Mouse (Mus musculus): ENCODE data around the gene Htr6. TPM values are rescaled to one million over a fixed set of nuclear protein-coding genes. Genes with fewer than 3 reads are reported as not detected.

Gene Htr6
- total RNA-seq, 2 experiments from 2014 or later: not detected

DNA sequence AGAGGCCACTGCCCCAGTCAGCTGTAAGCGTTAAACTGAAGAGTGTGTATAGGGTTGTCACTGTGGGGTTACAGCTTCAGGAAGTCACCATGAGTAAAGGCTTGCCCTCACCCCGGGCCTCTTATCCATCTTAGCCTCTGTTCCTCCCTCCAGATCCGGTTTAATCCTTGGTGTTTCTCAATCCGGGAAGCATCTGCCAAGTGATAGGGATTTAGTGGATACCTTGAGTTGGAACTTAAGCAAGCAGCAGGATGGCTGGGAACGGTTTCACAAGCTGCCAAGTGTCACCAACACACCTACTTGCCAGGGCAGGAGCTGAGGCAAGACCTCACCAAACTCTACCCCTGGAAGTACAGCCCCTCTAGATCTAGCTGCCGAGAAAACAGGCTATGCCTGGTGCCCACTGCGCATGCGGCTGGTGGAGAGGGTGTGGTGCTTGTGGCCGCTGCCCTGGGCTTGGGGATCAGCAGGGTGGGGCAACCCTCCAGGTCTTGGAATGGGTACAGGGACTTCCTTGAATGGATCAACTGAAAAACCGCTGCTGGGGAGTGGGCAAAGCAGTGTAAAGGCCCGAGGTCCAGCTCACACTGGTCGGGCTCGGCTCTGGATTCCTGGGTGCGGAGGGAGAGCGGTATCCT is 15.1 kb upstream of the Htr6 start:
- DNase-seq: no peak
- intact Hi-C loops (cut with DNase I; ENCODE audit: low total_unique reads): no loop called here

DNA sequence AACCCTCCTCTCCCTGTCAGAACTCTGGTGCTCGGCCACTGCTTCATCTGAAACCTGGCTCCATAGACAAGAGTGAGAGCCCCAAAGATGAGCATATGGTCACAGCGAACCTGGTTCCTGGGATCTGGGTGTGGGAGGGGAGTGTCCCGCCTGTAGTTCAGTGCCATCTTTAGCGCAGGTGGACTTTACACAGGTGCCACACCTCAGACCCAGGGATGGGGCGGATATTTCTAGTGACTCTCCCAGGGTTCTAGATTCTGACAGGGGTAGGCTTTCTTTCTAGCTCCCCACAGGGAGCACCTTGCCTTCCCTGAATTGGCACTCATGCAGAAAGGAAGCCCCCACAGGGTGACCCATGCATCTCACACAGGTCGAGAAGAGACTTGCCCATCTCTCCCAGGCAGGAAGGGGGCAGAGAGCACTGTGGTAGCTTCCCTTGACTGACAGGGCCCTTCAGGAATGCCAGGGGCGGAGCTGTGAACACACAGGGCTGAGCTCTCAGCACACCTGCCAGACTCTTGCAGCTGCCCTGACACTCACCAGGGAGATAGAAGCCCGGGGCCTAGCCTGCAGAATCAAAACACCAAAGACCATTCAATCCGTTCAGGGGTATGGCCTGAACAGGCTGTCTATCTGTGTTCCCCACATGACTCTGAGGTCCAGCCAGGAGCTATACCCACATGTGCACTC is 13.8 kb upstream of the Htr6 start:
- intact Hi-C loops (cut with DNase I; ENCODE audit: low total_unique reads): loop anchor here (5.0 to 10.0 kb wide), 3 partner anchors 96 to 246 kb away; no protein-coding TSS in a partner anchor
- no peak for DNase-seq

DNA sequence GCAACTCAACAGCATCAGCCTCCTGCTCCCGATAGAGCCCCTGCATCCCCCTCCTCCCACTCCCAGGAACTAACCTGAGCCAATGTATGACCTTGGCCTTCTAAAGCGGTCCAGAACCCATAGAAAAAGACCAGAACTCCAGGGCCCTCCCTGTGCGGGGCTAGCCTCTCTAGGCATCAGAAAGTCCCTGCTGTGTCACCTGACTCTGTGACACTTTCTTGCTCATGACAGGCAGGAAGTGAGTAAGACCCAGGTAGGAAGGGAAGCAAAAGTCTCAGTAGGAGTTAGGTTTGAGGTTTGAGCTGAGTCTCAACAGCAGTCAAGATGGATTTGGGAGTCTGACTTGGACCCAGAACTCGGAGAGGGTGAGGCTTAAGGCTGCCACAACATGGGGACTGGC is 11.6 kb upstream of the Htr6 start:
- DNase-seq: no peak
- intact Hi-C loops (cut with DNase I; ENCODE audit: low total_unique reads): loop anchor here (5.0 to 10.0 kb wide), 3 partner anchors 98 to 248 kb away; no protein-coding TSS in a partner anchor

DNA sequence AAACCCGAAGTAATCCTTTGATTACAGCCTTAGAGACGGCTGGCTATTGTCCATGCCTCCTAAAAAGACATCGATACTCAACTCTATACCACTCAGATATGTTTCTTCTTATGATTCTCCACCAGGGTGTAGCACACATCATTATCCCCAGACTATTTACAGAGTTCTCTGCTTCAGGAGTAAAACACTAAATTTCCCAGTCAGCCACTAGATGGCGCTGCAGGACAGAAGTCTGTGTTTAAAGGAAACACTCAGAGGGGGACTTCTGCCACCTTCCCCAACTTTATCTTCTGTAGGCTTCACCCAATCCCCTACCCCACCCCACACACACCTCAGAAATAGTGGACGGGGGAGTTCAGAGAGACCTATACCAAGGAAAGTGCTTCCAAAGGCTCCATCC is 10.7 kb upstream of the Htr6 start:
- intact Hi-C loops (cut with DNase I; ENCODE audit: low total_unique reads): loop anchor here (5.0 to 10.0 kb wide), 3 partner anchors 99 to 249 kb away; no protein-coding TSS in a partner anchor
- peak; percentile 78 for DNase-seq

DNA sequence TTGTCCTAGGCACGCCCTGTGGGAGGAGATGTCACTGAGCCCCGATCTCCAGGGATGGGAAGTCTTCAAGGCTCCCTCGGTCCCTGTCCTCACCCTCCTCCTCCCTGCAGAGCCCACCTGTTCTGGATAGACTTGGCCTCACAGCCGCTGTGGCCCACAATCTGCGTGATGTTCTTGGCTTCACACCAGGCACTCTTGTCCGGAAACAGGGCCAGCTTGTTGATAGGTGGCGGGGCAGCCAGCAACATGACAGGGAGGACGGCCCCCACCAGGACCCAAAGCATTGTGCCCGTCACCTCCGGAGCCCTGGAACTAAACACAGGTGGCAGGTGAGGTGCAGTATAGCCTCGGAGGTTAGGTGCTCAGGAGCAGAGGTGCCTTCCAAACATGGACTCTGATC is 10.0 kb upstream of the Htr6 start:
- no peak for DNase-seq
- intact Hi-C loops (cut with DNase I; ENCODE audit: low total_unique reads): loop anchor here (5.0 to 10.0 kb wide), 3 partner anchors 99 to 249 kb away; no protein-coding TSS in a partner anchor

DNA sequence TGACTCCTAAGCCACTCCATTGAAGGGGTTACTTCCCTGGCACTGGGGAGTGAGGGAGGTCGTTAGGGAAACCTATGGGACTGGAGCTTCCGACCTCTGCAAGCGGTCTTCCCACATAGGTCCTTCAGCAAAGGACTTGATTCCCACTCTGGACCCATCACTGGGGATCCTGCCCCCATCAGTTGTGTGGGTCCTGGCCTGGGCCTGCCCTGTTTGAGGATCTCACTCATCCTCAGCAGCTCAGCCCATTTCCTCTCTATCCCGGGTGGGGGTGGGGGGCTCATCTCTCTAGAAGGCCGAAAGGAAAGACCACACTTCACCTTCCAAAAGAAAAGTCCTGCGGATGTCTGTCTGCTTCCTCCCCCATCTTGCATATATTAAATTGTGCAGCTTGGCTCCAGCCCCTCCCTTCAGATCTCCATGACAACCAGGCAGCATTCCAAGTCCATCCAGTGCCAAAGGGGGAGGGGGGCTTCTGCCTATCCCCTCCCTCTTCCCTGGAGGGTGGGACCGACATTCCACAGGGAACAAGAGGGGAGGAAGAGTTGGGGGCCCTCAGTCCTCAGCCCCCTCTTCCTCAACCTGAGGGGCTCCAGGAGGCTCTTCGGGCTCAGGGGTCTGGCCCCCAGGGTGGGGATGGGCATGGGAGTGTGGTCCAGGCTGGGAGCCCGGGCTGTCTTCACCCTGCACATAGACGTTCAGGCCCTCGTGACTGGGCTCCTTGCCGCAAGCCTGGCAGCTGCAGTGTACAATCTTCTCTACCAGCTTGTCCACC is 7.6 kb upstream of the Htr6 start:
- intact Hi-C loops (cut with DNase I; ENCODE audit: low total_unique reads): loop anchor here (10.0 kb wide), 2 partner anchors 102 to 252 kb away; no protein-coding TSS in a partner anchor
- no peak for DNase-seq

DNA sequence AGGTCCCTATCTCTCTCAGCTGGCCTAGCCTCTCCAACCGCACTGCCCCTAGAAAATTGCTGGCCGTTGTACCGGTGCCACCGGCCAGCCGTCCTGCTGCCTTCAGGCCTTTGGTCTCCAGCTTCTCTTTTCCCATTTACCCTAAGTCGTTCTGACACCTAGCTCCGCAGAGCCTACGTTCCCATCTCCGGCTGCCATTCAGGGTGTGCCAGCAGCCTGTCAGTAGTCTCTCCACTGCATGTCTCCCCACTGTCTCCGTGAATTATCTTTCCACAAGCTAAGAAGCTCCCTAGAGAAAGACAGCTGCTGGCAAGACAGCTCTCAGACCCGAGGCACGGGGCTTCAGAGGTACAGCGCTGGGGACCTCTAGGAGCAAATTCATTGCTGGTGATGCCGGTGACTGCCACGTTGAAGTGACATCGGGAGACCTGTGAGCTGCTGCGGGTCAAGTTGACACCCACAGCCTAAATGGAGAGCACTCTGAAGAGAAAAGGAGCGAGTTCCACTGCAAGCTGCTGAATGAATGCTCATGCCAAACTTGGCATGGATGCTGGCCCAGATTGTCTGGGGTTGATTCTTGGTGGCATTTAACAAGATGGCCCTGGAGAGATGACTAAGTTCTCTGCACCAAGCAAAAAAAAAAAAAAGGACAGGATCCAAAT is 6.0 kb upstream of the Htr6 start:
- DNase-seq: no peak
- intact Hi-C loops (cut with DNase I; ENCODE audit: low total_unique reads): loop anchor here (10.0 kb wide), 2 partner anchors 103 to 253 kb away; no protein-coding TSS in a partner anchor

DNA sequence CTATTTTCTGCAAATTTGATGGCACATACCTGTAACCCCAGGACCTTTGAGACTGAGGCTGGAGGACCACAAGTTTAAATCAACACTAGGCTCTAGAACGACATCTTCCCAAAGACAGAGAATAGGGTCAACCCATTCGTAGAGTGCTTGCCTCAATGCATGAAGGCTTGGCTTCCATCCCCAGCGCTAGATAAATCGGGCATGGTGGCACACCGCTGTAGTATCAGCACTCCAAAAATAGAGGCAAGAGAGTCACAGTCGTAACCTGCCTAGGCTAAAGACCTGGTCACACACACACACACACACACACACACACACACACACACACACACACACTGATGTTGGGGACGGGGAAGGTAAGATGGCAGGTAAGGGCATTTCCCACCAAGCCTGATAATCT is 4.9 kb upstream of the Htr6 start:
- DNase-seq: no peak
- intact Hi-C loops (cut with DNase I; ENCODE audit: low total_unique reads): loop anchor here (10.0 kb wide), 2 partner anchors 105 to 255 kb away; no protein-coding TSS in a partner anchor

DNA sequence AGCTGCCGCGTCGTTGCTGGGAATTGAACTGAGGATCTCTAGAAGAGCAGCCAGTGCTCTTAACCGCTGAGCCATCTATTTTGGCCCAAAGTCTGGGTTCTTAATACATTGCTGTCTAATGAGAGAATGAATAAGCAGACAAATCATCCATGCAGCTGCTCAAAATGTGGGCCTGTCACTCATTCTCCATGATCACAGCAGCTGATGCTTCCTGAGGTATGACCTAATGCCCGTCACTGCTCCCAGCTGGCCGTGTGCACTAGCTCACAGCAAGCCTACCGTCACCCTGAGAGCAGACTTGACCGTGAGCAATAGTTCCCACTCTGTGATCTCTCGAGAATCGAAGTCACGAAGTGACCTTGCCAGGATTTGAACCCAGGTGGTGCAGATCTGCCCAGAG is 4.1 kb upstream of the Htr6 start:
- intact Hi-C loops (cut with DNase I; ENCODE audit: low total_unique reads): loop anchor here (5.0 kb wide), 1 partner anchor 157 kb away; no protein-coding TSS in a partner anchor
- no peak for DNase-seq

DNA sequence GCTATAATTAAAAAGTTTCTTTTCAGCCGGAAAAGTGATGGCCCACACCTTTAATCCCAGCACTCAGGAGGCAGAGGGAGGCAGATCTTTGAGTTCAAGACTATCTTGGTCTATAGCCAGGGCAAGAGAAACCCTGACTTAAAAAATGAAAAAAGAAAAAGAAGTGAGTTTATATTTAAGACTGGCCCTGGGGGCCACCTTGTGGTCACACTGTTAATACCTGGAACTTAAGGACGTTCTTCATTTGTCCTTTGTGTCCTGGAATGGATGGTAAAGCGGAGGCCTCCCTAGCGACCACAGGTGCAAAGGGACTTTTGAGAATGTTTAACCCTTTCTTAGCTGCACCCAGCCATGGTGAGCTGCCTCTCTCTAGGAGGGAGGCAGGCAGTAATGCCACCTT is 3.4 kb upstream of the Htr6 start:
- intact Hi-C loops (cut with DNase I; ENCODE audit: low total_unique reads): loop anchor here (5.0 kb wide), 1 partner anchor 156 kb away; no protein-coding TSS in a partner anchor
- no peak for DNase-seq

DNA sequence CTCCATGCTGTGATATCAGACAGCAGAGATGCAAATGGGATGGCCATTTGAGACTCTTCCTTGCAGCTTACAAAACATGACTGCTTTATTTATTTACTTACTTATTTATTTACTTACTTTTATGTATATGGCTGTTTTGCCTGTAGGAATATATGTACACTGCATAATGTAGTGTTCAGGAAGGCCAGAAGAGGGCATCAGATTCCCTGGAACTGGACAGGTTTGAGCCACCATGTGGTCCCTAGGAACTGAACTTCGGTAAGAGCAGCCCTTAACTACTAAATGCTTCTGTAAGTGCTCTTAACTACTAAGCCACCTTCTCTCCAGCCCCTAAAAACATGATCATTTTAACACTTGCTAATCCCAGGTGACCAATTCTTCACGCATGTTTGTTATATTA is 2.9 kb upstream of the Htr6 start:
- intact Hi-C loops (cut with DNase I; ENCODE audit: low total_unique reads): loop anchor here (5.0 kb wide), 1 partner anchor 156 kb away; no protein-coding TSS in a partner anchor
- no peak for DNase-seq

DNA sequence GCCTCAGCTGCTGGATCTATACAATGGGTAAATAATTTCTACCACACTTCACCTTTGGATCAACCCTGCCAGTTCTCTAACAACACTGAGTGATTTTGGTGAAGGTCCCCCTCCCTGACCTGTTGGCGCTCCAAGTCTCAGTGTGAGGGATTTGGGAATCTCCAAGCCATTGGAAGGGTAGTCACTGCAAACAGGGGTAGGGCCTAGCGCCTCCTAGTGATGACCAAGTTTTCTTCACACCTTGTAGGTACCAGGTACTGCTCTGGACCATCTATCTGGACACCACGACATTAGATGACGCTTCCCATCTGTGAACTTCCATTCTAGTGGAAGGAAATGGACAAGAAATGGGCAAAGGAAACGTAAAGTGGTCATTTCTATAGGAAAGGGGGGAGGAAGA is 545 bp upstream of the Htr6 start:
- intact Hi-C loops (cut with DNase I; ENCODE audit: low total_unique reads): loop anchor here (5.0 kb wide), 1 partner anchor 154 kb away; no protein-coding TSS in a partner anchor
- no peak for DNase-seq

DNA sequence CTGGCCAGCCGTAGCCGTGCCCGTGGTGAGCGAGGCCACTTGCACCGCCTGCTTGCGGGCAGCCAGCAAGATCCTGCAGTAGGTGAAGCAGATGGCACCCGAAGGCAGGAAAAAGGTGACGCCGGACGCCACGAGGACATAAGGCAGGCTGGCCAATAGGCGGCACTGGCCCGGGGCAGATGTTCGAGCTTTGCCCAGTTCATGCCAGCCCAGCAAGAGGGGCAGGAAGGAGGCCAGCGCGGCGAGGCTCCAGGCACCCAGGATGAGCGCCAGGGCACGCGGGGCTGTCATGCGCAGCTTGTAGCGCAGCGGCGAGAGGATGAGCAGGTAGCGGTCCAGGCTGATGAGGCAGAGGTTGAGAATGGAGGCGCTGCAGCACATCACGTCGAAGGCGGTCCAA is 1.3 kb downstream of the Htr6 start:
- peak; percentile 39 for DNase-seq
- intact Hi-C loops (cut with DNase I; ENCODE audit: low total_unique reads): no loop called here

DNA sequence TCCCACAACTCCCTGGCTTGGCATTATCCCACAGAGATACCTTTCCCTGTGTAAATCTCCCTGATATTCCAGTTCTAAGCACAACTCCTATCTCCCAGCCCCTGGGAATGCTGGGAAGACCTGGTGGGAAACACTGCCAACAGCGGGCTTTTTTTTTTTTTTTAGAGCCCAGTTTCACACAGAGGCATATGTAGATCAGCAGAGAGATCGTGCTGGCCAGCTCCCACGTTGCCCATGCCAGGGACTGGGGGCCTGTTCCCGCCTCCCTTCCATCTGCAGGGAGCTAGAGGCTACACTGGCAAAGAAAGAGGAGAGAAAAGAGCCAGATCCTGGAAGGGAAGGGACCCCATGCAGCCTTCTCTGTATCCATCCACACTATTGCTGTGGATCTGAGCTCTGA is 7.1 kb downstream of the Htr6 start:
- no peak for DNase-seq
- intact Hi-C loops (cut with DNase I; ENCODE audit: low total_unique reads): no loop called here

DNA sequence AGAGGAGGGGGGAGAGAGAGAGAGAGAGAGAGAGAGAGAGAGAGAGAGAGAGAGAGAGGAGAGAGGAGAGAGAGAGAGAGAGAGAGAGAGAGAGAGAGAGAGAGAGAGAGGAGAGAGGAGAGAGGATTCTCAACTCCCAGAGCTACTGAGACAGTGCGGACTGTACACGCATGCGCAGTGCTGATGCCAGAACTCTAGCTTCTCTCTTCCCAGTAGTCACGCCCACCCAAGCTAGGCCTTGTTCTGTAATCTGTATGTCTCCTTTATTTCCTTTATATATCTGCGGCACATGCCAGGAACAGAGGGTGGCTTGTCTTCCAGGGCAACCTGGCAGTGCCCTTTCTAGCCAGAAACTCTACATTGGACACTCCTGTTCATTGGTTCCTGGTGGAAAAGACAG is 10.5 kb downstream of the Htr6 start:
- no peak for DNase-seq
- intact Hi-C loops (cut with DNase I; ENCODE audit: low total_unique reads): no loop called here

DNA sequence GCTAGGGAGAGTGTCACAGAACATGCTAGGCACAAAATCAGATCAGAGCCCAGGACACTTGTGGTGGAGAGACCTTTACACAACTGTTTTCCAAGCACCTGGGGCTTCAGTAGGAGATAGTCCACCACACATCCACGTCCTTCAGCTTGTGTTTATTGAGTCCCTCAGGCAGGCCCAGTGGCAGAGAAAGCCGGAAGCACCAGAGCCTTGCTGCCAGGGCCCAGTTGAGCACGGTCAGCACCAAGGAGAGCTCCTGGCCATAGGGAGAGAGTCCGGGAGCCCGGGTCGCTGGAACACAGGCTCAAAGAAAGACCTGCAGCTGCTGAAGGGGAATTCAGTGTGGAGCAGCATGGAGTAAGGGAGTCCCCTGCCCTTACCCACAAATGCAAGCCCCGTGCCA is 15.8 kb downstream of the Htr6 start:
- intact Hi-C loops (cut with DNase I; ENCODE audit: low total_unique reads): no loop called here
- peak; percentile 53 for DNase-seq

DNA sequence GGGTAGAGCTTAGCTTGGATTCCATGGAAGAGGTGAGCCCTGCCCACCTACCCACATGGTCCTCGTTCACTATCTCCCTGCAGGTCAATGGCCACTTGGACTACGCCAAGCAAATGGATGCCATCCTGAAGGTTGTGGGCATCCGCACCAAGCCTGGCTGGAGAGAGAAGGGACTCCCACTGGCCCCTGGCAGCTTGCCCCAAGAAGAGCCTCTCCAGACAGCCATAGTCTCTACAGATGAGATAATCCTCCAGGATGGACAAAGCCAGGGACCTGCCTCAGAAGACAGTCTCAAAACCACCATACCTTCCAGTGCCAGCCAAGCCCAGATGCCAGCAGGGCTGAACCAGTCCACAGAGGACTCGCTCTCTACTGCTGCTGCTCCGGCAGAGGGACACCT is 17.3 kb downstream of the Htr6 start:
- intact Hi-C loops (cut with DNase I; ENCODE audit: low total_unique reads): no loop called here
- DNase-seq: no peak

DNA sequence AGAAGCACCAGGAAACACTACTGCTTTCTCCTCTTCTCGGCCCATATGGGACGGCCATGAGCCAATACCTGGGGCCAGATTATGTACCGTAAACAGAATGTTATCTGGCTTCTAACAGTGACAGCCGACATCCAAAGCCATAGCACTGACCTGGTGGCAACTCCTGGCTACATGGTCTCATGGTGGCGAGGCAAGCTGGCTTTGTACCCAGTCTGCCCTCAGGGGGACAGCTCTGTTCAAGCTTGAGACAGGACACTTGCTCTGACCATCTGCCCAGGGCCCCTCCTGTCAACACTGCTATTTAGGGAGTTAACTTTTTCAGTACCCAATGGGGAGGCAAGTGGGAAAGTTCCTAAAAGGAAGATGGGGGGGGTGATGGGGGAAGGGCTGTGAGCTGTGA is 18.1 kb downstream of the Htr6 start:
- DNase-seq: no peak
- intact Hi-C loops (cut with DNase I; ENCODE audit: low total_unique reads): no loop called here

DNA sequence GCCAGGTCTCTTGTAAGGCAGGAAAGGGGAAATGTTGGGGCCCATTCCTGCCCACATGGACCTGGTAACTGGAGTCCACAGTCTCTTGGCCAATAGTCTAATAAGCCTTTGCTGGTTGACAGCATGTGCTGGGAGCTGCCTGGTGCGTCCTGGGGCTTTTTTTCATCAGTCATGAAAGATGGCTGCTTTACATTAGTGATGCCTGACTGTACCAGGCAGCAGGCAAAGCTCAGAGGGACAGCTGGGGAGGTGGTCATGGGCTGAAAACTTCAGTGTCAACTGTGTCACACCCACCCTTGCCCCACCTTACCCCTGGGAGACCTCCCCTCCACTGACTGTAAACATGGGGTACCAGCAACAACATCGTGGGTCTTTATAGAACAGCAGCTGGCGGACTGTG is 19.6 kb downstream of the Htr6 start:
- no peak for DNase-seq
- intact Hi-C loops (cut with DNase I; ENCODE audit: low total_unique reads): no loop called here

DNA sequence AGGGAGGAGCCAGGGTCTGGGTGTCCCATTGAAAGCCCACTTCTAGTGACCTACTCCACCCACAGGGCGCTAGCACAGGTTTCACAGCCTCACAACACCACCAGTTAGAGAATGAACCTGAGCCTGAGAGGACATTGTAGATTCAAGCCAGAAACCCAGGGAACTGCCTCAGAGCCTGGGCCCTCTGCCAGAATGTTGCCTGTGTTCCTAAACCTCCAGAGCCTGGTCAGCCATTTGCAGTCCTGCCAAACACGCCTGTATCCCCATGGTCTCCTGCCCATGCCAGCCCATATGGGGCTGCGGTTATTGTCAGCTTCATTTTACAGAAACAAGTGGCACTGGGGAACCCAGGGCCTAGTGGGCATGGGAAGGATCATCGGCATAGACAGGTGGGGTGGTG is 20.0 kb downstream of the Htr6 start:
- intact Hi-C loops (cut with DNase I; ENCODE audit: low total_unique reads): no loop called here
- no peak for DNase-seq

Data from gastrocnemius, postnatal 14 days (tissue).